Mouse (Mus musculus) NIH3T3 (cell line): ENCODE measurements around the gene Elobl.
A peak's percentile ranks its signal among the peaks of the same experiment; 100 is the strongest.
"Not testable (repeated sequence)": the region's sequence is repeated elsewhere in the genome, so short reads cannot be mapped to it uniquely, and the experiment has no call there.

Source experiments
- DNase-seq: peaks from one replicate; pipeline ENCODE4 v3.0.0-alpha.2; 2012; ENCODE audit warnings: low read depth

Elobl gene

DNA sequence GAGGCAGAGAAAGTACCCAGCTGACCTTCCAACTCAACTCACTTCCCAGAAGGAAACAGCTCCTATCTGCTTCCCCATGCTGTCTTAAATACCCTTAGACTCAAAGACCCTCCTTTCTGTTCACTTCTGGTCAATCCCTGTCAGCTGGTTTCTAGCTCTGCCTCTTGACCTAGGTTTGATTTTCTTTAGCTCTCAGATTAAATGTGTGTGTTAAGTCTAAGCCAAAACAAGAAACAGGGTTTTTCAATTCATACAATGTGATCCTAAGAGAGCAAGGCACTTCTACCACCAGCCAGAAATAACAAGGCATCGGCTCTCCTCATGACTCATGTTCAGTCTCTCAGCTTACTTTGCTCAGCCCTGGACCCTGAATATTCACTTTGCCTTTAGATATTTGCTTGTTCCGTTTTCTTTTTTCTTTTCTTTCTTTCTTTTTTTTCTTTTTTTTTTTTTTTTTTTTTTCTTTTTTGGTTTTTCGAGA, at the start of gene Elobl:
Gene Elobl, minus strand, starts transcription at position 51 of the 481 bp plus-strand sequence.
- peak; percentile 74 for DNase-seq

DNA sequence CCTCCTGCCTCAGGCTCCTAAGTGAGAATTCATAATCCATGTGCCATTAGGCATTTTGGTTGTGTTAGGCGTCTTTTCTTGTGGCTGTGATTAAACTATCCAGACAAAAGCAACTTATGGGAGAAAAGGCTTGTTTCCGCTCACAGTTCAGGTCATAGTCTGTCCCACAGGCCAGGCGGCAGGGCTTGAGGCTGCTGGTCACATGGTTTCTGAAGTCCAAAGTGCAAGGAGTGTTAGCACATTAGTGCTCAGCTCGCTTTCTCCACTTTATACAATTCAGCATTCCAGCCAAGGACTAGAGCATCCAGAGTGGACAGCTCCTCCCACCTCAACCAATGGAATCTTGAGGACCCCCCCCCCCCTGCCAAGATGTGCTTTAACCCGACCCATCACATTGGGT, 45.5 kb upstream of the Elobl start:
- no peak for DNase-seq

DNA sequence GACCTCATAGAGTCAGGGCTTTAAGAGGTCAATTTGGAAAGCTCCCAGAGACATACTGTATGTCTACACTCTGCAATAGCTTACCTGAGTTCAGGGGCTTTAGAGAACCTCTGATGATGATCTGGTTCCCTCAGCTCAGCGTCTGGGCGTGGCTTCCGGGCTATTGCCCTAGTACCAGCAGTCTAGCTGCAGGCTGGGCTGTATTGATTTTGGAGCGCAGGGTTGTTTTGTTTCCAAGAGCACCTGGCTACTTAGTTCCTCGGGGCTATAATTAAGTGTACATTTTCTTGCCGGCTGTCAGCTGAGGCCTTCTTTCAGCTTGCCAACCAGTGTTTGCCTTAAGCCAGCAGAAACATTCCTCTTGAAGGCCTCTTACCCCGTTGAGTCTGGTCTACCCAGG, 42.8 kb upstream of the Elobl start:
- DNase-seq, result no peak

DNA sequence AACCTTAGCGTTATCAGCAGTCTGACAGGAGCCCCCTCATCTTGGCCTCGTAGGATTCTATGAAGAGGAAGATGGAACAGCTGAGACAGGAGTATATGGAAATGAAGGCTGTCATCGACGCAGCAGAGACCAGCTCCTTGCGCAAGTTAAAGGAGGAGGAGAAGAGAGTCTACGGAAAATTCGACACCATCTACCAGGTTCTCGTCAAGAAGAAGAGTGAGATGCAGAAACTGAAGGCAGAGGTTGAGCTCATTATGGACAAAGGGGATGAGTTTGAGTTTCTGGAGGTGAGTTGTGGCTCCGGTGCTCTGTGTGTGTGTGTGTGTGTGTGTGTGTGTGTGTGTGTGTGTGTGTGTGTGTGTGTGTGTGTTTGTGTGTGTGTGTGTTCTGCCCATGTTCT, 42.3 kb upstream of the Elobl start:
- DNase-seq, result no peak

DNA sequence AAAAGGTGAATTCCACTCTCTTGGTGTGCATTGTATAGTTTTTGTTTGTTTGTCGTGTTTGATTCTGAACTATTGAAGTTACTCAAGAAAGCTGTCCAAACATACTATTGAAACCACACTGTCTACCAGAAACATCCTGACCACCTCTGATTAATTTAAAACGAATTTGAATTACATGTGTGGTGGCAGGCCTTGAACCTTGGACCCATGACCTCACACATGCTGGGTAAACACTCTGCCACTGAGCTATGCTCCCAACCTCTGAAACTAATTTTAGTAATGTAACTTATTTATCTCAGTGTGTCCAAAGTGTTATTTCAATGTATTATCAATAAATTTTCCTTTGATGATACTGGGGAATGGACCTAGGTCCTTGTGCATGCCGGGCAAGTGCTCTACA, 40.9 kb upstream of the Elobl start:
- no peak for DNase-seq

DNA sequence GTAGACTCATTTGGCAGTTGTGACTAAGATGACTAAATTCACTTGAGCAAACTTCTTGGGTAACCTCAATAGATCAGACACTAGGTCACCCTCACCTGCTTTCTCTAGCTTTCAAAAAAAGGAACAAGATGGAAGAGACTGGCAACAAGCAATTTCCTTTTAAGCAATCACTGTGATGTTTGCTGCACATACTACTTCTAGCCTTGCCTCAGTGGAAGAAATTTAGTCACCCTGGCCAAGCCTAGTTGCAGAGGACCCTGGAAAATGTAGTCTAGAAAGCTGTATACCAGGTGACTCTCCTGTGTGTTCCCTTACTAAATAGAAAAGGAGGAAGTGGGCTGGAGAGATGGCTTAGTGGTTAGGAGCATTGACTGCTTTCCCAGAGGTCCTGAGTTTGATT, 39.7 kb upstream of the Elobl start:
- DNase-seq, result no peak

DNA sequence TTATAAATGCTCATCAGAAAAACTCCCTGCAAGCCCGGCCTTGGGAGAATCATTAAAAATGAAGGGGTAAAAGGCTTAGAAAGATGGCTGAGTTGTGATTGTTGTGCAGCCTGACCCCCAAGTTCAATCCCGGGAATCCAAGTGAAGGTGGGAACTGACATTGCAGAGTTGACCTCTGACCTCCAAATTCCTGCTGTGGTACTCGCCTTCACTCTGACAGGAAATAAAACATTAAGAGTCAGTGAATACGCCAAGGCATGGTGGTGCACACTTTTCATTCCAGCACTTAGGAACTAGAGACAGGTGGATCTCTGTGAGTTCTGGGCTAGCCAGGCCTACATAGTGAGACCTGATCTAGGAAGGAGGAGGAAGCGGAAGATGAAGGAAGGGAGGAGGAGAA, 38.7 kb upstream of the Elobl start:
- DNase-seq, result no peak

DNA sequence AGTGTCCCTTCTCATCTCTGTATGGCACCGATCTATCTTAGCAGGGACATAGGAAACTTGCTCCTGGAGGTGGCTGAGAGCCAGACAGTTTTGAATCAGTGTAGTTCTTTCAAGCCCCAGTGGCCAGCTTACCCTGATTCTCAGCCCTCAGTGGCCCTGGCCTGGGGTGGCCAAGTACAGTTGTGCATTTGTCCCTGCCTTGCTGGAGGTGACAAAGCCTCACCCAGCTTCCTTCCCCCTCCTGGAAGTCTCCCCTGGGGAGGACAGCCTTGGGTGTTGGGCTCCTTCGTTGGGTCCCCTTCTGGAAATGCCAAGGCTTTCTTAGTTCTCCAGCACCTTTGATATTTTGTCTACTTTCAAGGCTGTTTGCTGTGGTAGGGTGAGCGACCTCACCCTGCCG, 37.0 kb upstream of the Elobl start:
- no peak for DNase-seq

DNA sequence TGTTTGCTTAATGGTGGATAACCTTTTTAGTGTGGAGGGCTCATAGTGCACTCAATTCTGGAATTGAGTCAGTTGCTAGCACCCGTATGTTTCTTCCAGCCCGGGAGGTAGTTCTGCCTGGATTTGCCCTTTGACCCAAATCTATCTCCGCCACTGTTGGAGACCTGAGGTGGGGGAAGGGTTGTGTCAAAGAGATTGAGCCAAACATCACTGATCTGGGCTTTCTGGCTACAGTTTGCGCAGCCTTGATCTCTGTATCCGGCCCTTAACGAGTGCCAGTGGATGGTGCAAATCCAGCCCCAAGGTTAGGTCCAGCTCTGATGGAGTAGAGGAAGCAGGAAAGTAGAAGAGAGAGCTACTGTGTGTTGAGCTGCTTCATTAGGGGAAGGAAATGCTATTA, 36.3 kb upstream of the Elobl start:
- no peak for DNase-seq

DNA sequence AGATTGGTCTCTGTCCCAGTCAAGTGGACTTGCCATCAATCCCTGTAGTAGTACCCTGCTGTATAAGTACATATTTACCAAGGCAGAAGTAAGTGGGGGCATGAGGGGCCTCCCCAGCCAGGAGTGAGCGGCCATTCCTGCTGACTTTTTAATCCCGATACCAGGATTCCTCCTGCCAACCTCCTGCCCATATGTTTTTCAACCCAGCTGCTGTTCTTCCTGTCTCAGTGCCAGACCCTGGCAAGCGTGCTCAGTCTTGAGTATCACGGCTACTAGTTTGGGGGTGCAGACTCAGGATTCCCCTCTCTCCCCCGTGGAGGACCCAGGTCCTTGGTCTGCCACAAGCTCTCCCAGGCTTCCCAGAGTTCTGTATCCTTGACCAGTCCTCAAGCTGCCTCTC, 35.9 kb upstream of the Elobl start:
- DNase-seq, result no peak

DNA sequence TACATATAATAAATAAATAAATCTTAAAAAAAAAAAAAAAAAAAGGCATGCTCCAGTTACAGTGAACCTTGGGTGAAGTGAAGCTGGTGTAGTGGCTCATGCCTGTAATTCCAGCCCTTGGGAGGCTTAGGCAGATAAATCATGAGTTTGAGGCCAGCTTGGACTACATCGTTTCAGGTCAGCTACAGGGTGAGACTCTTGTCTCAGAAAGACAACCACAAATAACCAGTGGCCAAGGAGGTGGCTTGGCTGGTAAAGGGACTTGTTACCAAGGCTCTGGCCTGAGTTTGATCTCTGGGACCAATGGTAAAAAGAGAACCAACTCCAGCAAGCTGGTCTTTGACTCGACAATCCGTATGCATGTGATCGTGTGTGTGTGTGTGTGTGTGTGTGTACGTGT, 35.3 kb upstream of the Elobl start:
- peak; percentile 20 for DNase-seq

DNA sequence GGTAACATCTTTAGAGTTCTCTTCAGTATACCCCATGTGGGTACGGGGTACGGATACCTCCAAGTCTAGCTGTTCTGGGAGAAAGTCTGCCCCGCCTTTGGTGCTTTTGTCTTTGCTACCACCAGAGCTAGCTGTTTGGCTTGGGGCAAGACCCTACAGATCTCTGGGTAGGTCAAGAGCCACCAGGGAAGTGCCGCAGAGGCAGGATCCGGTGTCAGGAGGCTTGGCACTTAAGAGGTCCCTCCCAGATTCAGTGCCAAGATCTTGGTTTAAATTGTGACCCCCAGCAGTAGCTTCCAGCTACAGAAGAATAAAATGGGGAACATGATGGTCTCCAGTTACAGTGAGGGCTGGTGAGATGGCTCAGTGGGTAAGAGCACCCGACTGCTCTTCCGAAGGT, 34.8 kb upstream of the Elobl start:
- no peak for DNase-seq

DNA sequence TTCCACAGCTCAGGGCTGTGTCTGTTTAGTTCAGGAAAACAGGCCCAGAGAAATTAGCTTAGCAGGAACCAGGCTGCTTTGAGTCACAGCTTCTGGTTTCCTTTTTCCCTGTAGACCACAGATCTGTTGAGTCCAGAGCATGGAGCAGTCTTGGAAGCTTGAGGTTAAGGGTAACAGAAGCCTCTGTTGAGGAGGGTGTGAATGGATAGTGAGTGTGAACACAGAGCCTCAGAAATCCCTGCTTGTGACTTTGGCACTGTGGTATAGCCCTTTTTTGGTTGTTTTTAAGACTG, 33.7 kb upstream of the Elobl start:
- peak; percentile 43 for DNase-seq

DNA sequence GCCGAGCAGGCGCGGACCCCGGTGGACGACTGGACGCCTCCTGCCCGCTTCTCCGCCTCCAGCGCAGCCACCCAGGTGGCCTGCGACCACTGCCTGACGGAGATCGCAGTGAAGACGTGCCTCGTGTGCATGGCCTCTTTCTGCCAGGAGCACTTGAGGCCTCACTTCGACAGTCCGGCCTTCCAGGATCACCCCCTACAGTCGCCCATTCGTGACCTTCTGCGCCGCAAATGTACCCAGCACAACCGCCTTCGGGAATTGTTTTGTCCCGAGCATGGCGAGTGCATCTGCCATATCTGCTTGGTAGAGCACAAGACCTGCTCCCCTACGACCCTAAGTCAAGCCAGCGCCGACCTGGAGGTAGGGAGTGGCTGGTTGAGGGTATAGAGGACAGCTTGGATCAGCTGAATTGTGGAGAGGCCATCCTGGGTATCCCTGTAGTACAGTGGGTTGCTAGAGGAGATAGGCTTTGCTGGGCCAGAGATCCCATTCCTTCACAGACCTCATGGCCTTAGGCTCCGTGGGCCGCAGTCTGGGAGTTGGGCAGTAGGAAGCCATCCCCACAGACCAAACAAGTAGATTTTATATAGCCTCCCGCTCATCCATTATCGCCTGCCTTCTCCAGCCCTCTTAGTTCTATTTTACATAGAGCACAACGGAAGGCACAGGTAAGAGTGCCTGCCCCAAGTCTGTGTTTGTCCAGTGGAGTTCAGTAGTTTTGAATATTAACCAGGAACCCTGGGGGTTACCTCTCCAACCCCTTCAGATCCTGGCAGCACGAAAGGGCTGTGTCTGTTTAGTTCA, 33.2 kb upstream of the Elobl start:
- DNase-seq, result peak; percentile 47

DNA sequence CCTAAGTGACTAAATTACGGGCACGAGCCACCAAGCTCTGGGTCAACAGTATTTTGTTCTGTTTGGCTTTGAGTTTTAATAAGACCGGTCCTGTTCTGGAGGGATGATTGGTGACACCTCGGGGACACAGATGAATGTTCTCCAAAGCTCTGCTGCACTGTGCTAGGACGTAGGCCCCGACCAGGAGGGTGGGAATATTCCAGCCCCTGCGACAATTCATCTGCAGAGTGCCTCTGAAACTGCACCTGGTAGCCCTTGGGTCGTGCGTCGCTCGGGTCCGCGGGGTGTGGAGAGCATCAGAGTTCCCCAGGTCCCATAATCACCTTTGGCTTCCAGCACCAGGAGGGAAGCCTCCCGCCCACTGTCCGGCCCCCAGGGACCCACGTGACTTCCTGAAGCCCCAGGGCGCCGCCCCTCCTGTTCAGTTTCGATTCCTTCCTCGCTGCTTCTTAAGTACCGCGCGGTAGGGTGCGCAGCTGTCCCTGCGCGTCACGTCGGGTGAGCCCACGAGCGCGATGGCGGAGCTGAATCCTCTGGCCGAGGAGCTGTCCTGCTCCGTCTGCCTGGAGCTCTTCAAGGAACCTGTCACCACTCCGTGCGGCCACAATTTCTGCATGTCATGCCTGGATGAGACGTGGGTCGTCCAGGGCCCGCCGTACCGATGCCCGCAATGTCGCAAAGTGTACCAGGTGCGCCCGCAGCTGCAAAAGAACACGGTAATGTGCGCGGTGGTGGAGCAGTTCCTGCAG, 32.4 kb upstream of the Elobl start, which contains the start of gene Trim25:
Gene Trim25, plus strand, starts transcription at position 403 of the 749 bp plus-strand sequence.
- DNase-seq, result peak; percentile 98

DNA sequence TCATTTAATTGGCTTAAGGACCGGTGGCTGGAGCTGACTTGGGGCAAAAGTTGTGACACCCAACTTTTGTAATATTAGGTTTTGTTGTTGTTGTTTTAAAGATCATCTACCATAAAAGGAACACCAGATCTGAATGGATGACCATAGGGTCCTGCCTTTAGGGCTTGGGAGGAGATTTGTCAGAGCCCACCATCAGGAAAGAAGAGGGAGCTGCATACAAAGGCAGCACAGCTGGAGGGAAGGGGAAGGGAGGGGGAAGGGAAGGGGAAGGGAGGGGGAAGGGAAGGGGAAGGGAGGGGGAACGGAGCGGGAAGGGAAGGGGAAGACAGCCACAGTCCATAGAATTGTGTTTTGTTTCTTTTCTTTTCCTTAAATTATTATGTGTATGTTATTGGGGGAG, 31.7 kb upstream of the Elobl start:
- DNase-seq, result no peak

DNA sequence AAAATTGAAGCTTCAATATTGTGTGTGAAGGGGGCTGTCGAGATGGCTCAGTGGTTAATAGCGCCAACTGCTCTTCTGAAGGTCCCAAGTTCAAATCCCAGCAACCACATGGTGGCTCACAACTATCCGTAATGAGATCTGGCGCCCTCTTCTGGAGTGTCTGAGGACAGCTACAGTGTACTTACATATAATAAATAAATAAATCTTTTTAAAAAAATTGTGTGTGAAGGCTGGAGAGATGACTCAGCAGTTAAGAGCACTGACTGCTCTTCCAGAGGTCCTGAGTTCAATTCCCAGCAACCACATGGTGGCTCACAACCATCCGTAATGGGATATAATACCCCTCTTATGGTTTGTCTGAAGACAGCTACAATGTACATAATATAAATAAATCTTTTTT, 30.6 kb upstream of the Elobl start:
- DNase-seq, result not testable (repeated sequence)

DNA sequence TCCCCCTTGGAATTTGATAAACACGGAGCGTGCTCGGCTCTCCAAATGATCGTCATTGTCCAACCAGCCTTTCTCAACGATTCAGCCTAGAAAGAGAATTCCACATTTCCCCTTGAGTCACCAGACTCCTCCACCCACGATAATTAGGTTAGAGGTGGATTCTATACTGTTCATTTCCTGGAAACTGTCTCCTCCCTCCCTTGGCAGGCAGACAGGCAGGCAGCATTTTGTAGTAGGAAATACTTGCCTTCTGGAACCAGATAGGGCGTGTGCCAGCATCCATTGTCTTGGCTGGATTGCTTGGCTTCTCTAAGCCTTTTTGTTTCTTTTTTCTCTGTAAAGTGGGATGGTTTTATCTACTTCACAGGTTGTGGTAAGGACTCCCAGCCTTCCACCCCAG, 29.7 kb upstream of the Elobl start:
- peak; percentile 84 for DNase-seq

DNA sequence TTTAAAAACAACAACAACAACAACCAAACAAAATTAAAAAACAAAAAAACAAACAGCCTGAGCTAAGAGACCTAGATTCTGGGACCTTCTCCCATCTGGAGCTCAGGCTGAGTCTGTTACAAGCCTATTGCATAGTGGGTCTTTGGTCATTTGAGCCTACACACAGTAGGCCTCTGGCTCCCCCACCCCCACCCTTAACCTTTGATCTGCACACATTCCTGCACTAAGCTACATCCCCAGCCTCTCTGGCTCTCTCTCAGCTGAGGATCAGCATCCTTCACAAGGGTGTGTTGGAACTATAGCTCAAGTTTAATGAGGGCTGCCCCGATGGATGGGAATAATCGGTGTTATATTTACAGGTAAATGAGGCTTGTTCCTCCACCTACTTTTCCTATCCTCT, 28.9 kb upstream of the Elobl start:
- DNase-seq, result no peak

DNA sequence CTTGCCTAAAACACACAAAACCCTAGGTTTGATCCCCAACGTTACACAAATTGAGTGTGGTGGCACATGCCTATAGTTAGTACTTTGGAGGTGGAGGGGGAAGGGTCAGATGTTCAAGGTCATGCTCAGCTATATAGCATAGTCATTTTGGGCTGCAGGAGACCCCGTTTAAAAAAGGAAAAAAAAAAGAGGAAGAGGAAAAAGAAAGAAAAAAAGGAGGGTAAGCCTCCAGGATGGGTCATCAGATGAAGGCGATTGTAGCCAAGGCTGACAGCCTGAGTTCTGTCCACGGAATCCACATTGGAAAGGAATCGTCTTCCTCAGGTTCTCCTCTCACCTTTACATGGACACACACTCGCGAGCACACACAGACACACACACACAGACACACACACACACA, 27.8 kb upstream of the Elobl start:
- no peak for DNase-seq

DNA sequence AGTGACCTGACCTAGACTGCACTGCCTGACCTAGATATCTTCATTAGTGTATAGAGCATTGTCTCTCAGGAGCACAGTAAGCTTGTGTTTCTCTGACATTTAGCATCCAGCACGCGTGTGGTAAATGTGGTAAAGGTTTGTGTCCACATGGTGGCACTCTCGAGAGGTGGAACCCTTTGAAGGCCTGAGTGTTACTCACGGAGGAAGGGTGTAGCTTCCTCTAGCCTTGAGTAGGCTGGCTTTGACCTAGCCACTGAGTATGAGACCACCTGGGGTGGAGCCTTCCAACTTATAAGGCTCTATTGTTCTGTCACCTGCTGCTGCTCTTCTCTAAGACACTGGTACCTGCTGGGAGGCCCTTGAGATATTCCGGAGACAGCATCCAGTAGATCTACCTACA, 26.9 kb upstream of the Elobl start:
- peak; percentile 73 for DNase-seq

DNA sequence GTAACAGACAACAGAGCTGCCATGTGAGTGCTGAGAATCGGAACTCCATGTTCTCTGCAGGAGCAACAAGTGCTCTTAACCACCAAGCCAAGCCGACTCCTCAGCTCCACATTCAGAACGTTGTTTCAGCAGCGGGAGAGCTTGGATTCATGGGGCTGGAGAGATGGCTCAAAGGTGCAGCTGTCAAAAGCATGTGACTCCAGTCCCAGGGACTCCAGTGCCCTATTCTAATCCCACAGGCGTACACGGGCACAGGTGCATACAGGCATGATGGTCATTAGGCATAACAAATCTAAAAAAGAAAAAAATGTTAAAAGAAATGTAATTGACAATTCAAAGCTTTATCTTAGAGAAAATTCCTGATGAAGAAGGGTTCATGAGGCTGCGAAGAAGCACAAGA, 26.5 kb upstream of the Elobl start:
- DNase-seq, result no peak

DNA sequence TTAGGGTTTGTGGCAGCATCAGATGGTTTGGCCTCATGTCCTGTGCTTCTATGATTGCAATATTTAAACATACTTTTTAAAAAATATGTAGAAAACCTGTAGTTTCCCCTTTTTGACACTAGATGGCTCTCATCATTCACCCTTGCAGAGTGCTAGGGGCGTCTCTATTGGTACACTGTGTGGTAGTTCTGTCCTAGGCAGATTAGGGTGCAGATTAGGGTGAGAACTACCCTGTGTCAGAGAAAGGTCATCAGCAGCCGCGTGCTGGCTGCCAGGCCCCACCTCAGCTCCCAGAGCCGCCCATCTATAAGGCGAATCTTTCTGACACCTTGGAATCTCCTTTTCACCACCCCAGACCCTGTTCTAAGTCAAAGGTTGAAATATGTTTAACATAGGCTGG, 22.8 kb upstream of the Elobl start:
- peak; percentile 64 for DNase-seq

DNA sequence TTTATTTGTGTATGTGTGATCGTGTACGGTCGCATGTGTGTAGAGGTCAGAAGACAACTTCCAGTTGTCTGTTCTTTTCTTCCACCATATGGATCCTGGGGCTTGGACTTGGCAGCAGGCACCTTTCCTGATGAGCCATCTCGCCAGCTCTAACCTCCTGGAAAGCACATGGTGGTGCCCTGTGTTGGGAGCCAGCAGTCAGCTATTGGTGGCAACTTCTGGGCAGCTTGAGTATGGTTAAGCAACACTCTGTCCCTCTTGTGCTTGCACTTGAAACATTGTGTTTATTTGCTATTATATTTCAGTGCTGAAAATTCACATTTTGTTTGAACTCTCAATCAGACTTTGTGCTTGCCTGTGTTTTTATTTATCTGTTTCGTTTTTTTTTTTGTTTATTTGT, 22.2 kb upstream of the Elobl start:
- no peak for DNase-seq
